Mouse (Mus musculus) erythroblast, embryonic 14.5 days (primary cell): Measurements from ENCODE around the gene Gm45808. TPM values are rescaled to one million over a fixed set of nuclear protein-coding genes. Genes with fewer than 3 reads are reported as not detected.

Experiments
- H3K27me3 ChIP-seq: 2 replicates; pipeline ENCODE4 v1.6.1; 2012; ENCODE audit warnings: inconsistent platforms; ENCODE audit not compliant: control insufficient read depth
- H3K36me3 ChIP-seq: 2 replicates; pipeline ENCODE4 v1.6.1; 2012; ENCODE audit warnings: mild to moderate bottlenecking, inconsistent platforms; ENCODE audit not compliant: control insufficient read depth
- H3K4me1 ChIP-seq: 2 replicates; pipeline ENCODE4 v1.6.1; 2012; ENCODE audit warnings: inconsistent platforms; ENCODE audit not compliant: control insufficient read depth
- H3K4me3 ChIP-seq: replicated peaks from 2 replicates; pipeline ENCODE3; 2012; ENCODE audit warnings: moderate library complexity, mild to moderate bottlenecking, inconsistent platforms
- H3K9me3 ChIP-seq: 2 replicates; pipeline ENCODE4 v1.6.1; 2012; ENCODE audit warnings: low read length, inconsistent platforms, mixed read lengths; ENCODE audit not compliant: control insufficient read depth
- GATA1 ChIP-seq: IDR thresholded peaks from 2 replicates; pipeline ENCODE4 v1.6.1; 2012; ENCODE audit warnings: low read length, inconsistent platforms, mixed read lengths
- TAL1 ChIP-seq: IDR thresholded peaks from 3 replicates; pipeline ENCODE4 v1.6.1; 2012; ENCODE audit warnings: low read length, inconsistent platforms, mixed read lengths
- polyA plus RNA-seq: library from polyadenylated mRNA; stranded (reverse); fragments of >175 nt; gene quantifications from 2 replicates; pipeline ENCODE4 v1.2.3, GENCODE M21; 2012

Gm45808 gene
- polyA plus RNA-seq, 1 experiment, result not detected

DNA sequence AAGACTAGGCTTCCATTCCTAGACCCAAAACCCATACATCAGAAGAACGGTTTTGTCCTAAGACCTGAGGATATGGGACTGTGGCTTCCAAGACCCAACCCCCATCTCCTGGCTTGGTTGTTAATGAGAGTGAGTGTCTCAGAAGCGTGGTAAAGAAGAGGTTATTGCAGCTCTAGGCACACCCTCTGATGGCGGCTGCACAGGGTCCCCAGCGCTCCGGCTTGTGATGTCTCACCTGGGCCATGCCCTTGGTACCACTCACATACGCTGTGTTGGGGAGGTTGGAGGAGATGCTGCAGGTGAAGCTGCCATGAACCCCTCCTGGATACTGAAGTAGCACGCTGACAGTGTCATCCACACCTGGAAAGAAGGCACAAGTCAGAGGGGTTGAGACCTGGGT, 7.8 kb downstream of the Gm45808 start:
- Histone ChIP-seq H3K4me1 (peaks cover 49% of the 10 kb centered on the region), H3K4me3 (no peak overlapping the region), H3K9me3 (no peaks in the 10 kb centered on the region), H3K36me3 (peaks cover 8% of the 10 kb centered on the region; the same call in 1 of the 2 replicates), H3K27me3 (no peaks in the 10 kb centered on the region)
- TF ChIP-seq GATA1 (no peak), TAL1 (no peak)

DNA sequence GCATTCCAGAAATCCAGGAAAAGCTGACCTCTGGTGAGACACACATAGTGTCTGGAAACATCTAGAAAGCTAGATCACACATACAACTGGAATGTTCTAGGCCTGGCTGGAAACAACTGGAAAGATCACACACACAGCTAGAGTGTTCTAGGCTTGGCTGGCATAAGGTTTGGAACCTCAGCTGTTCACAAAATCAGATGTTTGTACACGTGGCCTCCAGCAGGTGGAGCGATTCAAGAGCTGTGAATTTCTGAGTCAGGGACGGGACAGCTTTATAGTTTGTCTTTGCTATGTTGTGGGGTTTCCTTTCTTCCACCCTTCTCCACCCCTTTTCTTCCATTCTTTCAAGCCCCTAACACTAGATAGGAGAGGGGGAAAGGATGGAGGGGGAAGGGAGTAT, 9.6 kb downstream of the Gm45808 start:
- no peak overlapping the region for H3K4me3 ChIP-seq
- H3K9me3 ChIP-seq, result no peaks in the 10 kb centered on the region
- TF ChIP-seq TAL1, result no peak
- TF ChIP-seq GATA1, result no peak
- peaks cover 47% of the 10 kb centered on the region for H3K4me1 ChIP-seq
- H3K36me3 ChIP-seq, result peaks cover 8% of the 10 kb centered on the region; the same call in 1 of the 2 replicates
- no peaks in the 10 kb centered on the region for H3K27me3 ChIP-seq

DNA sequence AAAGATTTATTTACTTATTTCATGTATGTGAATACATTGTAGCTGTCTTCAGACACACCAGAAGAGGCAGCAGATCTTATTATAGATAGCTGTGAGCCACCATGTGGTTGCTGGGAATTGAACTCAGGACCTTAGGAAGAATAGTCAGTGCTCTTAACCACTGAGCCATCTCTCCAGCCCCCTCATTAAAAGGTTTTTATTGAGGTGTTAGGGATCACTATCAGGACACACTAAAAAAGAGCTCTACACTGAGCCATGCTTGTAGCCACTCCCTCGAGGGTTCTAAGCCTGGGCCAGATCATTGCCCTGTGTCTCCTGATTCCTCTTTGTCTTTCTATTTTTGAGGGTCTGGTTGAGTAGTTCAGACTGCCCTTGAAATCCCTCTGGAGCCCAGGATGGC, 10.2 kb downstream of the Gm45808 start:
- no peaks in the 10 kb centered on the region for H3K9me3 ChIP-seq
- no peak for TF ChIP-seq TAL1

DNA sequence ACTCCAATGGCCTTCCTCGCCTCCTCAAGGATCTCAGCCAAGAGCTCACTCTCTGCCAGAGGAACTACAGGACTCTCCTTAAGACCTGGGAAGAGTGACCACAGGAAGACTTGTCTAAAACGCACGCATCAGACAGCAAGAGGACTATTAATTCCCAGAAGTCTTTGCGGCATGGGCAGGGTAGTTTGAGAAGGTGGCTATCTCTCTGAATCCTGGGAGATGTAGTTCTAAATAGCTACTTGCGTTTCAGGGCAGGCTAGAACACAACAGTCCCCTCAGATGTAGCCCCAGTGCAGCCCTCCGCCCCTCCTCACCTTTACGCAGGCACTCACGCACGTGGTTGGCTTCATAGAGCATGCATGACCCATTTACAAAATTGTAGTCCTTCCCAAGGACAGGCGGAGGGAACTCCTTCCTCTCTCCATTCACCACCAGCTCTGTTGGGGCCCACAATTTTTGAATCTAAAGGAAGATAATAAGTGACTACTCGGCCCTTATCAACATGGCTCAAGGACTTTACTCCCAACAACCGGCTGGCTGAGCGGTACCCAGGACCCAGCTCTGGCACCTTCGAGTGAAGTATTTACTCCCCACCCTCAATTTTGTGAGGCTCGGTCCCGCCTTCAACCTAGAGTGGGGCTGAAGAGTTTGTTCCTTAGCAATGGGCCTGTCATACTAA, 11.2 kb downstream of the Gm45808 start:
- peak overlapping the region; percentile 58 for H3K4me3 ChIP-seq
- peaks cover 8% of the 10 kb centered on the region; the same call in 1 of the 2 replicates for H3K36me3 ChIP-seq
- H3K9me3 ChIP-seq, result no peaks in the 10 kb centered on the region
- no peak for TF ChIP-seq TAL1
- TF ChIP-seq GATA1, result no peak; the same call in 1 of the 2 replicates
- peaks cover 50% of the 10 kb centered on the region for H3K4me1 ChIP-seq
- no peaks in the 10 kb centered on the region for H3K27me3 ChIP-seq

More for the DNA sequence above, 10.2 kb downstream of the Gm45808 start:
- no peak overlapping the region for H3K4me3 ChIP-seq
- peaks cover 8% of the 10 kb centered on the region; the same call in 1 of the 2 replicates for H3K36me3 ChIP-seq
- peaks cover 48% of the 10 kb centered on the region for H3K4me1 ChIP-seq
- no peaks in the 10 kb centered on the region for H3K27me3 ChIP-seq

DNA sequence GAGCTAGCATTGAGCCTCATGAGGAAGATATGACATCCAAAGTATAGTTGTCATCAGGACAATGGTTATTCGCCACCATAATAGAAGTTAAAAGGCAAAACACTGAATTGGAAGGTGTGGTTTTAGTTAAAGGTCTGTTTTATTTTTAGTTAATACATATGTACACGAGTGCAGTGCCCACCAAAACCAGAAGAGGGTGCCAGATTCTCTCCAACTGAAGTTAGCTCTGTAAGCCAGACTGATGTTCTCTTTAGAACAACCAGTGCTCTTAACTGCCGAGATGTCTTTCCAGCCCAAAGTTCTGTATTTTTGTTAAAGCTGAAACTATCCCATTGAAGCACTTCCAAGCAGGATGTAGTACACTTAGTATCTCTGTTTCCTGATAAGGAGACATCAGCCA, 15.7 kb downstream of the Gm45808 start:
- peaks cover 49% of the 10 kb centered on the region for H3K4me1 ChIP-seq
- peaks cover 3% of the 10 kb centered on the region for H3K36me3 ChIP-seq

DNA sequence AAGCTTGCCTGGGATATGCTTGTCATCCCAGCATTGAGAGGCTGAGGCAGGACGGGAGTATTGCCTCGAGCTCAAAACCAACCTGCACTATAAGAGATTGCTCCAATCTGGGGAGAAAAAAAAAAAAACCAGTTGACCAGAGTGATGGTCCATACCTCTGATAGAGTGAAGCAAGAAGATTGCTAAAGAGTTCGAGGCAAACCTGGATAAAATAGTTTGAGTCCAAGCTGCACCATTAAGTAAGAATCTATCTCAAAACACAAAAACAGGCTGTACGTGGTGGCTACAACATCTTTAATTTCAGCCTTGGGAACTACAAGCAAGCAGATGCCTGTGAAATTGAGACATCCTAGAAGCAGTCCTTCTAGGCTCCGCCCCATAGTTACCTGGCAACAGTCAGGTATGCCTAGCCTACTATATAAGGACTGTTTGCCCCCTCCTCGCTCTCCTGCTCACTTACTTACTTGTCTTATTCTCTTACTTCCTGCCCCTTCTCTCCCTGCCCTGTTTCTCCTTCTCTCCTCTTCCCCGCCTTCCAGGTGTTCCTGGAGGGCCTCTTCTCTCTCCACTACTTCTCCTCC, 19.4 kb downstream of the Gm45808 start:
- Histone ChIP-seq H3K36me3 (peaks cover 37% of the 10 kb centered on the region), H3K27me3 (no peaks in the 10 kb centered on the region), H3K4me1 (peaks cover 56% of the 10 kb centered on the region), H3K4me3 (peak overlapping the region; percentile 74), H3K9me3 (no peaks in the 10 kb centered on the region)
- no peak for TF ChIP-seq TAL1
- no peak for TF ChIP-seq GATA1

More for the DNA sequence above, 15.7 kb downstream of the Gm45808 start:
- H3K27me3 ChIP-seq, result no peaks in the 10 kb centered on the region
- no peak for TF ChIP-seq TAL1
- no peak for TF ChIP-seq GATA1
- H3K4me3 ChIP-seq, result no peak overlapping the region
- H3K9me3 ChIP-seq, result no peaks in the 10 kb centered on the region

DNA sequence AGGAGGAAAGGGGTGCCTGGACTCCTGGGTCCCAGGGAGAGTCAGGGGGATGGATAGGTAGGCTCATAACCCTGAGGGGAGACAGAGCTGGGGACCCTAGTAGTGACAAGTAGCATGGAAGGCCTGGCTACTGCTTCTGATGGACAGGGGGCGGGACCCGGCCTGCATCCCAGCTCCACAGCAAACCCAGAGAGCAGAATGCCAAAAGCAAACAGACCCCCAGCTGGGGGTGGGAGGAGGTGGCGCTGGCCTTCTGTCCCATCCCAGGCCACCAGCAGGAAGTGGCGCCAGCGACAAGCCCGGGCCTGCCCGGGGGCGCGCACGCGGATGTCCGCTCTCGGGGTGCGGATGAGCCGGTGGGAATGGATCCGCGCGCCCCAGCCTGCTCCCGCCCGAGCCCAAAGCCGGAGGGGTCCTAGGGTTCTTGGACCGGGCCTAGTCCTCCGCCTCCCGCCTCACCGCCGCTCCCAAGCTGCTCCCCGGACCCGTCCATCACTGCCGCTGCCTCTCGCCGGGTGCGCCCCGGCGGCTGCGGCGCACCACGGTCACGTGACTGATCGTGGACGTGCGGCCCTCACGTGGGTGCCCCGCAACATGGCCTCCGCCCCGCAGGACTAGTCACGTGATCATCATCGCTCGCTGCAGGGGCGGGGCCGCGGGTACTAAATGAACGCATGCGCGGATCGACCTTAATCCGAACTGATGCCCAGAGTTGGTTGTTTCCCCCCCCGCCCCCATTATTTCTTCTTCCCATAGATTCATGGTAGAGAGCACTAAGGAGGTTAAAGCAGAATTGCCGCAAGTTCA, 20.1 kb downstream of the Gm45808 start, which contains the start of gene Bax:
Bax (minus strand) TSS at position 616 of the 807 bp plus-strand sequence.
- Histone ChIP-seq H3K36me3 (peaks cover 44% of the 10 kb centered on the region), H3K4me3 (peak within 1 kb of the TSS; percentile 74), H3K9me3 (no peaks in the 10 kb centered on the region), H3K27me3 (no peaks in the 10 kb centered on the region), H3K4me1 (peaks cover 57% of the 10 kb centered on the region)
- TF ChIP-seq GATA1 (no peak), TAL1 (no peak)

DNA sequence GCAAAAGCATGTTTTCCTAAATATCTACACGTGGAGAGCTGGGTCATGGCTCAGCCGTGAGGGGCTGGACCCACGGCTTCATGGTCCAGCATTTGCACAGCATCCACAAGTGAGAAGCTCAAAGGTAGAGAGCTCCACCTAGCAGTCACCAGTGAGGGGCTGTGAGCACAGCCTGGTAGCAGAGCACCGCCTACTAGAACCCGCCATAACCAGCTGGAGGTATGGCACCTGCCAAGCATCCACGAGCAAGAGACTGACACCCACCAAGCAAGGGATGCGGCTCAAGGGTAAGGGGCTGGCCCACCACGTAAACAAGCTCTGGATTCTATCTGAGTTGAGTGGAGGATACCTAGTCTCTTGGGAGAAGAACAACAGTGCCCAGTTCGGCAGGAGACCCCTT, 21.1 kb downstream of the Gm45808 start:
- H3K4me1 ChIP-seq, result peaks cover 58% of the 10 kb centered on the region
- H3K9me3 ChIP-seq, result no peaks in the 10 kb centered on the region

DNA sequence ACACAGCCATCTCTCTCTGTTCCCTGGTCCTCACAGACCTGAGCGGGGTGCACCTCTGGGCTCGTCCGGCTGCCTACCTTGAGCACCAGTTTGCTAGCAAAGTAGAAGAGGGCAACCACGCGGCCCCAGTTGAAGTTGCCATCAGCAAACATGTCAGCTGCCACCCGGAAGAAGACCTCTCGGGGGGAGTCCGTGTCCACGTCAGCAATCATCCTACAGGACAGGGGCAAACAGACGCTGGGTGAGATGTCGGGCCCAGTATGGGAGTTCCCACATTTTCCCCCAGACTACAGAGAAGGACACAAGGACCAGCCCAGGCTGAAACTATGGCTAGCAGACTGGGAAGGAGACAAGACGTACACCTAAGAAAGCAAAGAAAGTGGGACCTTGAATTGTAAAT, 21.5 kb downstream of the Gm45808 start:
- H3K36me3 ChIP-seq, result peaks cover 54% of the 10 kb centered on the region
- TF ChIP-seq TAL1, result no peak
- no peak for TF ChIP-seq GATA1
- peak overlapping the region; percentile 74 for H3K4me3 ChIP-seq
- H3K4me1 ChIP-seq, result peaks cover 62% of the 10 kb centered on the region
- H3K27me3 ChIP-seq, result no peaks in the 10 kb centered on the region
- H3K9me3 ChIP-seq, result no peaks in the 10 kb centered on the region

More for the DNA sequence above, 21.1 kb downstream of the Gm45808 start:
- H3K4me3 ChIP-seq, result peak overlapping the region; percentile 74
- TF ChIP-seq TAL1 (no peak), GATA1 (no peak)
- H3K36me3 ChIP-seq, result peaks cover 50% of the 10 kb centered on the region
- H3K27me3 ChIP-seq, result no peaks in the 10 kb centered on the region
